Mouse (Mus musculus) ES-Bruce4 (cell line): Measurements from ENCODE around the gene Clk3.

Source experiments
- CTCF ChIP-seq: IDR thresholded peaks from one replicate; pipeline ENCODE4 v1.8.1; 2011; ENCODE audit warnings: low read depth, low read length
- EP300 ChIP-seq: IDR thresholded peaks from 2 replicates; pipeline ENCODE4 v1.6.1; 2011; ENCODE audit warnings: low read depth, low read length; ENCODE audit not compliant: insufficient read depth
- POLR2A ChIP-seq: IDR thresholded peaks from one replicate; pipeline ENCODE4 v1.8.1; 2011; ENCODE audit warnings: low read length; ENCODE audit not compliant: insufficient read depth

DNA sequence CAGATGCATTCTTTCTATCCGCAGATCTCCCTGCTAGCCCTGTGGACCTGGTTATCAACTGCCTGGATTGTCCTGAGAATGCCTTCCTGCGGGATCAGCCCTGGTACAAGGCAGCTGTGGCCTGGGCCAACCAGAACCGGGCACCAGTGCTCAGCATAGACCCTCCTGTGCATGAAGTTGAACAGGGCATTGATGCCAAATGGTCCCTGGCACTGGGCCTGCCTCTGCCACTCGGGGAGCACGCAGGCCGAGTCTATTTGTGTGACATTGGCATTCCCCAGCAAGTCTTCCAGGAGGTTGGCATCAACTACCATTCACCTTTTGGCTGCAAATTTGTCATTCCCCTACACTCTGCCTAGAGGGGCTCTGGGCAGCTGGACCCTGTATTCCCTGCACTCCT is 17.5 kb downstream of the Clk3 start:
- TF ChIP-seq CTCF, result no peak
- no peak for TF ChIP-seq POLR2A
- no peak for TF ChIP-seq EP300
